Mouse (Mus musculus): ENCODE results near the gene Gna15. TPM values are rescaled to one million over a fixed set of nuclear protein-coding genes. Genes with fewer than 3 reads are reported as not detected.

The Gna15 gene
- total and polyA plus RNA-seq, 2 experiments from 2014 or later, result 0.63 TPM; not detected in 1

DNA sequence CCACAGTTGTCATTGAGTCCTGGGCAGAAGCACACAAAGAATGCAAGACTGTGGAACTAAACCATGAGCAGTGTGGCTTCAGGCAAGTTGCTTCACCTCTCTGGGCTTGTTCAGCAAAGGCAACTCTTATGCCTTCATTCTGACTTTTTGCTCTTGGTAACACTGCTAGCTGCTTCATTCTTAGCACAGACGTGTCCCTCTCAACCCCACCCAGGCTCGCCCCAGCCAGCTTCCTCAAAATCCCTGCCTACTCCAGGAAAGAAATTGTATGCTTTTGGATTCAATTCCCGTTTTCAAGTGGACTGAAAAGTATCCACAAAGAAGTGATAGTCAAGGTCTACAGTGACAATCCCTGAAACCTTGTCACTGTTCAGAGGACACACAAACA, 4.1 kb downstream of the Gna15 start:
- TF ChIP-seq EP300 (IDR thresholded peaks at IDR 0.05; ENCODE audit: low read depth), result no peak
- no peak for TF ChIP-seq CTCF (IDR thresholded peaks at IDR 0.05; ENCODE audit: low read depth)
- Histone ChIP-seq H3K27me3 (ENCODE audit: control insufficient read depth, insufficient read depth, low read length) (no peaks in the 10 kb centered on the region; the same call in 1 of the 2 replicates), H3K4me2 (ENCODE audit: low read depth, low read length) (no peak overlapping the region), H3K27ac (ENCODE audit: low read depth) (no peak overlapping the region), H3K9me3 (replicated peaks; ENCODE audit: control insufficient read depth, low read length) (no peaks in the 10 kb centered on the region), H3K4me1 (ENCODE audit: control insufficient read depth, insufficient read depth) (no peaks in the 10 kb centered on the region; the same call in 1 of the 2 replicates), H3K9ac (replicated peaks; ENCODE audit: low read depth, low read length) (no peak overlapping the region), H3K36me3 (replicated peaks; ENCODE audit: control insufficient read depth, insufficient read depth, low read length) (no peaks in the 10 kb centered on the region), H3K4me3 (ENCODE audit: low read depth, low read length) (no peak overlapping the region)
- WGBS, result 56% methylated on average over 3 of the region's 3 CpGs
- no peak for DNase-seq (ENCODE audit: low spot score)
- no peak for ATAC-seq (ENCODE audit: insufficient read depth, low read depth)

- 61% methylated on average over 6 of the region's 6 CpGs for WGBS
- no peak overlapping the region for H3K27ac ChIP-seq (ENCODE audit: low read depth)
- no peak for DNase-seq (ENCODE audit: low spot score)
Measured at GRCm38 (mm10) chr10:81519227-81519977, 4.6 kb downstream of the Gna15 start.

DNA sequence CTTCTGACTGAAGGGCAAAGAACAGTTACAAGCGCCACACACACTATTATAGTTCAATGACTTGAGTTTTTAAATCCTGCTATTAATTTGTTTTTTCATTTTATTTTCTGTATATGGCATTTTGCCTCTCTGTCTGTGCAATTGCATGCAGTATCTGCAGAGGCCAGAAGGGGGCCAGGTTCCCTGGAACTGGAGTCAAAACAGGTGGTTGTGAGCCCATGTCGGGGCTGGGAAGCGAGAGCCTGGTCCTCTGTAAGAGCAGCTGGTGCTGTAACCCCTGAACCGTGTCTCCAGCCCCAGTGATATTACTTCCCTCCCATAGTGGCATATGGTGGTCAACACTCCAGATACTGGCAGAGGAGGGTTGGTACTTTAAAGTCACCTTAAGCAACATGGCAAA, 5.5 kb downstream of the Gna15 start:
- ATAC-seq (ENCODE audit: insufficient read depth, low read depth) (no peak; the same call in 1 of the 2 replicates), DNase-seq (ENCODE audit: low spot score) (no peak)
- no peaks in the 10 kb centered on the region for H3K4me1 ChIP-seq (ENCODE audit: control insufficient read depth, insufficient read depth)
- no peaks in the 10 kb centered on the region for H3K36me3 ChIP-seq (replicated peaks; ENCODE audit: control insufficient read depth, insufficient read depth, low read length)
- H3K27me3 ChIP-seq (ENCODE audit: control insufficient read depth, insufficient read depth, low read length), result no peaks in the 10 kb centered on the region
- no peak overlapping the region for H3K4me2 ChIP-seq (ENCODE audit: low read depth, low read length)
- no peak overlapping the region for H3K4me3 ChIP-seq (ENCODE audit: low read depth, low read length)
- no peak overlapping the region for H3K9ac ChIP-seq (replicated peaks; ENCODE audit: low read depth, low read length)
- no peak overlapping the region for H3K27ac ChIP-seq (ENCODE audit: low read depth)
- H3K9me3 ChIP-seq (replicated peaks; ENCODE audit: control insufficient read depth, low read length), result no peaks in the 10 kb centered on the region
- 12% methylated on average over 4 of the region's 4 CpGs for WGBS
- TF ChIP-seq EP300 (IDR thresholded peaks at IDR 0.05; ENCODE audit: low read depth), result no peak
- peak; percentile 76 for TF ChIP-seq CTCF (IDR thresholded peaks at IDR 0.05; ENCODE audit: low read depth)

More at GRCm38 (mm10) chr10:81519227-81519977, 4.6 kb downstream of the Gna15 start:
- TF ChIP-seq EP300 (IDR thresholded peaks at IDR 0.05; ENCODE audit: low read depth), result no peak
- TF ChIP-seq CTCF (IDR thresholded peaks at IDR 0.05; ENCODE audit: low read depth), result no peak
- H3K36me3 ChIP-seq (replicated peaks; ENCODE audit: control insufficient read depth, insufficient read depth, low read length), result no peaks in the 10 kb centered on the region
- H3K27me3 ChIP-seq (ENCODE audit: control insufficient read depth, insufficient read depth, low read length), result no peaks in the 10 kb centered on the region; the same call in 1 of the 2 replicates
- ATAC-seq (ENCODE audit: insufficient read depth, low read depth), result no peak
- no peak overlapping the region for H3K4me2 ChIP-seq (ENCODE audit: low read depth, low read length)
- H3K9me3 ChIP-seq (replicated peaks; ENCODE audit: control insufficient read depth, low read length), result no peaks in the 10 kb centered on the region
- H3K4me3 ChIP-seq (ENCODE audit: low read depth, low read length), result no peak overlapping the region
- no peaks in the 10 kb centered on the region; the same call in 1 of the 2 replicates for H3K4me1 ChIP-seq (ENCODE audit: control insufficient read depth, insufficient read depth)
- no peak overlapping the region for H3K9ac ChIP-seq (replicated peaks; ENCODE audit: low read depth, low read length)

- Histone ChIP-seq H3K4me2 (ENCODE audit: low read depth, low read length) (no peak overlapping the region), H3K9ac (replicated peaks; ENCODE audit: low read depth, low read length) (no peak overlapping the region), H3K9me3 (replicated peaks; ENCODE audit: control insufficient read depth, low read length) (no peaks in the 10 kb centered on the region), H3K4me1 (ENCODE audit: control insufficient read depth, insufficient read depth) (no peaks in the 10 kb centered on the region), H3K27me3 (ENCODE audit: control insufficient read depth, insufficient read depth, low read length) (no peaks in the 10 kb centered on the region), H3K27ac (ENCODE audit: low read depth) (no peak overlapping the region), H3K4me3 (ENCODE audit: low read depth, low read length) (no peak overlapping the region), H3K36me3 (replicated peaks; ENCODE audit: control insufficient read depth, insufficient read depth, low read length) (no peaks in the 10 kb centered on the region)
- 63% methylated on average over 8 of the region's 8 CpGs for WGBS
- TF ChIP-seq EP300 (IDR thresholded peaks at IDR 0.05; ENCODE audit: low read depth) (no peak), CTCF (IDR thresholded peaks at IDR 0.05; ENCODE audit: low read depth) (no peak)
- DNase-seq (ENCODE audit: low spot score) (no peak), ATAC-seq (ENCODE audit: insufficient read depth, low read depth) (no peak)
Measured at GRCm38 (mm10) chr10:81517227-81517626, 6.8 kb downstream of the Gna15 start.

DNA sequence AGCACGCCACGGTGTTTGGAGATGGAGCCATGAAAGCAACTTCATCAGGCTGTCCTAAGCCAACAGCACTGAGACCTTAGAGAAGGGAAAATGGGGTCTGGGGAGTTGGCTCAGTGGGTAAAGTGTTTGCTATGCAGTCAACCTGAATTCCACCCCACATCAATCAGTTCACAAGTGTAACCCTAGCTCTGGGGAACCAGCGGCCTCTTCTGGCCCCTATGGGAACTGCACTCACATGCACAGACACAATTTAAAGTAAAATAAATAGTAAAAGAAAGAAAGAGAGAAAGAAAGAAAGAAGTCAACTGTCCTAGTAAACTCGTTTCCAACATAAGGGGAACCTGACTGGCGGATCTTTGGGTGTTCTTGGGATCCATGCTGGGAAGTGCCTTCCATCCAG, 10.2 kb downstream of the Gna15 start:
- TF ChIP-seq EP300 (IDR thresholded peaks at IDR 0.05; ENCODE audit: low read depth), result no peak
- no peak for TF ChIP-seq CTCF (IDR thresholded peaks at IDR 0.05; ENCODE audit: low read depth)
- H3K4me1 ChIP-seq (ENCODE audit: control insufficient read depth, insufficient read depth), result no peaks in the 10 kb centered on the region
- 86% methylated on average over 5 of the region's 5 CpGs for WGBS
- no peak for DNase-seq (ENCODE audit: low spot score)
- no peaks in the 10 kb centered on the region for H3K27me3 ChIP-seq (ENCODE audit: control insufficient read depth, insufficient read depth, low read length)
- H3K9ac ChIP-seq (replicated peaks; ENCODE audit: low read depth, low read length), result no peak overlapping the region
- no peaks in the 10 kb centered on the region for H3K36me3 ChIP-seq (replicated peaks; ENCODE audit: control insufficient read depth, insufficient read depth, low read length)
- H3K27ac ChIP-seq (ENCODE audit: low read depth), result no peak overlapping the region
- no peak overlapping the region for H3K4me3 ChIP-seq (ENCODE audit: low read depth, low read length)
- ATAC-seq (ENCODE audit: insufficient read depth, low read depth), result no peak
- H3K9me3 ChIP-seq (replicated peaks; ENCODE audit: control insufficient read depth, low read length), result no peaks in the 10 kb centered on the region
- no peak overlapping the region for H3K4me2 ChIP-seq (ENCODE audit: low read depth, low read length)
